Mouse (Mus musculus) intestine, embryonic 16.5 days (tissue): ENCODE measurements around the gene Prkcd. TPM values are rescaled to one million over a fixed set of nuclear protein-coding genes. Genes with fewer than 3 reads are reported as not detected.

Experiments
- ATAC-seq: fragments of 200-750 bp; cut with Nextera tagmentation; 2 replicates; pipeline ENCODE4 v1.8.0; 2017; ENCODE audit warnings: moderate TSS enrichment, moderate library complexity
- H3K27ac ChIP-seq: fragments of 300-500 bp; sonication (generic); 2 replicates; pipeline ENCODE4 v1.5.1; 2014; ENCODE audit warnings: mild to moderate bottlenecking, low read length
- H3K27me3 ChIP-seq: fragments of 300-500 bp; sonication (generic); replicated peaks from 2 replicates; pipeline ENCODE4 v1.6.1; 2014; ENCODE audit warnings: low read length, control low read depth, mixed read lengths; ENCODE audit not compliant: control insufficient read depth, insufficient read depth
- H3K36me3 ChIP-seq: fragments of 300-500 bp; sonication (generic); 2 replicates; pipeline ENCODE4 v1.6.1; 2014; ENCODE audit warnings: low read length, control low read depth; ENCODE audit not compliant: control insufficient read depth, insufficient read depth
- H3K4me1 ChIP-seq: fragments of 300-500 bp; sonication (generic); 2 replicates; pipeline ENCODE4 v1.6.1; 2014; ENCODE audit warnings: low read length, control low read depth, mixed read lengths; ENCODE audit not compliant: control insufficient read depth, insufficient read depth
- H3K4me2 ChIP-seq: fragments of 300-500 bp; sonication (generic); 2 replicates; pipeline ENCODE4 v1.6.1; 2014; ENCODE audit warnings: low read depth, low read length, control low read depth
- H3K4me3 ChIP-seq: fragments of 300-500 bp; sonication (generic); 2 replicates; pipeline ENCODE4 v1.5.1; 2014; ENCODE audit warnings: mild to moderate bottlenecking, low read length
- H3K9ac ChIP-seq: fragments of 300-500 bp; sonication (generic); 2 replicates; pipeline ENCODE4 v1.6.1; 2014; ENCODE audit warnings: low read depth, low read length
- H3K9me3 ChIP-seq: fragments of 300-500 bp; sonication (generic); 2 replicates; pipeline ENCODE4 v1.6.1; 2016; ENCODE audit warnings: low read length, control low read depth; ENCODE audit not compliant: control insufficient read depth
- WGBS: fragments of 180-500 bp; shearing (Covaris S2); extraction: QIAGEN DNeasy Blood & Tissue Kit; methylation state at CpG from one replicate; pipeline ENCODE4 v1.1.7; 2014; 5-methylcytosine and 5-hydroxymethylcytosine counted together
- polyA plus RNA-seq: library from polyadenylated mRNA; unstranded; fragments of >200 nt; fragmentation: Nextera tagmentation; extraction: Ambion mirVana; gene quantifications from 2 replicates; pipeline ENCODE4 v1.2.1, GENCODE M21; 2015

Gene Prkcd
- polyA plus RNA-seq, 1 experiment from 2014 or later = 52.1 TPM

DNA sequence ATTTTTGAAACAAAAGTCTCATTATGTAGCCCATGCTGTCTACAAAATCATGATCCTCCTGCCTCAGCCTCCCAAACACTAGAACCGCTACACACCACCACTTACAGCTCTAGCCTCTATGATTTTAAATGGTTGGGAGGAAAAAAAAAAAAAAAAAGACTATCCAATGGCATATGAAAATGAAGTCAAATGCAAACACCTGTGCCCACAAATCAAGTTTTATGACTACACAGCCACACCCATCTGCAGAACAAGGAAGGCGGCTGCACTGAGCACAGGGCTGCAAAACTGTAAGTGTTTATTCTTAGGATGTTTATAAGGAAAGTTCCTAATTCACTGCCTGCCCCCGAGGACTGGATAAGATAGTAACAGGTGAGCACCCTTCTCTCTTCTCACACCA is 29.6 kb downstream of the Prkcd start:
- WGBS = 52% methylated on average over 3 of the region's 3 CpGs
- H3K4me1 ChIP-seq = peaks cover 28% of the 10 kb centered on the region
- H3K9me3 ChIP-seq = no peaks in the 10 kb centered on the region
- peaks cover 3% of the 10 kb centered on the region for H3K36me3 ChIP-seq
- H3K4me3 ChIP-seq = no peak overlapping the region
- no peak overlapping the region for H3K27ac ChIP-seq
- 0 out of 2 replicates have a peak, but pooled peaks have one; percentile 35 for ATAC-seq
- no peaks in the 10 kb centered on the region for H3K27me3 ChIP-seq
- no peak overlapping the region for H3K9ac ChIP-seq
- no peak overlapping the region for H3K4me2 ChIP-seq

GRCm38 (mm10) chr14:30595576-30596313 is 30.3 kb downstream of the Prkcd start:
- ATAC-seq = no peak

GRCm38 (mm10) chr14:30594092-30594695 is 31.8 kb downstream of the Prkcd start:
- H3K4me3 ChIP-seq = no peak overlapping the region
- peaks cover 28% of the 10 kb centered on the region for H3K4me1 ChIP-seq
- H3K36me3 ChIP-seq = peaks cover 3% of the 10 kb centered on the region
- WGBS = 54% methylated on average over 7 of the region's 7 CpGs
- H3K9ac ChIP-seq = peak overlapping the region; percentile 43; the same call in 1 of the 2 replicates
- H3K9me3 ChIP-seq = no peaks in the 10 kb centered on the region
- H3K4me2 ChIP-seq = no peak overlapping the region
- no peaks in the 10 kb centered on the region for H3K27me3 ChIP-seq
- peak; percentile 79 for ATAC-seq
- peak overlapping the region; percentile 86 for H3K27ac ChIP-seq

More at GRCm38 (mm10) chr14:30595576-30596313, 30.3 kb downstream of the Prkcd start:
- Histone ChIP-seq H3K4me3 (no peak overlapping the region), H3K36me3 (peaks cover 3% of the 10 kb centered on the region), H3K4me1 (peaks cover 28% of the 10 kb centered on the region), H3K27me3 (no peaks in the 10 kb centered on the region), H3K4me2 (no peak overlapping the region), H3K9me3 (no peaks in the 10 kb centered on the region), H3K9ac (no peak overlapping the region; the same call in 1 of the 2 replicates), H3K27ac (no peak overlapping the region)
- WGBS = 86% methylated on average over 8 of the region's 8 CpGs

DNA sequence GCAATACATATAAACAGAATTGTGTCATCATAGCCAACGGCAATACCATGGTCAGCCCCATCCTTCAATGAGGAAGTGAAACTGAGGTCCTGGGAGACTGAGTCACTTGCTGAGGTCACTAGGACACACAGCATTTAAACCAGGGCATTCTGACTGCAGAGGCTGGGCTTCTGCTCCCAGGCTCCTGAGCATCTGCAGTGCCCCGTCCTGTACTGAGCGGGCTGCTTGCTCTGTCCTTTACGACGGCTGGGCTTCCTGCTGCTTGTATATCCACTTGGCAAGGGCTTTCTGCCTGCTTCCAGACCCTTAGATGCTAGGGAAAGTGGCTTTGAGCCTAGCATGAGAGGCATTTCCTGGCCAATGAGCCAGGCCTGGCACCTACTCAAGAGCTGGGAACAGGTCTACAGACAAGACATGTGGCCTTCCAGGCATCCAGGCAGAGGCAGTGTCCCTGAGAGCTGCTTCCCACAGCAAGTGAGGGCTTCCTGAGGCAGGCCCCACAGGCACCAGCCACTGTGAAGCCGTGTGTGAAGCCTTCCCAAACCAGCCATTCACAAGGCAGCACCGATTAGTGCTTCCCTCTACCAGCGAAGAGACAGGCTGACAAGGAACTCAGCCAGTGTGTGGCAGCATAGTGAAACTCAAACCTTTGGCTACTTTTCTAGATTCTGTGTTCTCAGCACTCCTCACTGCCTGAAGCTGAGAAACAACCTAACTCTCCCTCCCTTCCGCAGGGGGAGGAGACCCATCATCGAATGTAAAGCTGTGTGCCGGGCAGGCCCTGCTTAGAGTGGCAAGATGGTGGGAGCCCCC is 32.5 kb downstream of the Prkcd start:
- H3K4me3 ChIP-seq = no peak overlapping the region
- no peaks in the 10 kb centered on the region for H3K27me3 ChIP-seq
- 46% methylated on average over 11 of the region's 11 CpGs for WGBS
- H3K4me1 ChIP-seq = peaks cover 28% of the 10 kb centered on the region
- peak; percentile 47 for ATAC-seq
- H3K36me3 ChIP-seq = no peaks in the 10 kb centered on the region; the same call in 1 of the 2 replicates
- peak overlapping the region; percentile 43; the same call in 1 of the 2 replicates for H3K9ac ChIP-seq
- no peak overlapping the region for H3K4me2 ChIP-seq
- no peaks in the 10 kb centered on the region for H3K9me3 ChIP-seq
- H3K27ac ChIP-seq = peak overlapping the region; percentile 86

GRCm38 (mm10) chr14:30591417-30591816 is 34.6 kb downstream of the Prkcd start:
- ATAC-seq = peak; percentile 26; the same call in 1 of the 2 replicates
- no peaks in the 10 kb centered on the region; the same call in 1 of the 2 replicates for H3K36me3 ChIP-seq
- H3K4me1 ChIP-seq = peaks cover 26% of the 10 kb centered on the region
- H3K27me3 ChIP-seq = no peaks in the 10 kb centered on the region
- no peak overlapping the region for H3K4me3 ChIP-seq
- 13% methylated on average over 6 of the region's 6 CpGs for WGBS
- H3K27ac ChIP-seq = no peak overlapping the region
- no peak overlapping the region for H3K9ac ChIP-seq
- H3K4me2 ChIP-seq = no peak overlapping the region
- H3K9me3 ChIP-seq = no peaks in the 10 kb centered on the region

DNA sequence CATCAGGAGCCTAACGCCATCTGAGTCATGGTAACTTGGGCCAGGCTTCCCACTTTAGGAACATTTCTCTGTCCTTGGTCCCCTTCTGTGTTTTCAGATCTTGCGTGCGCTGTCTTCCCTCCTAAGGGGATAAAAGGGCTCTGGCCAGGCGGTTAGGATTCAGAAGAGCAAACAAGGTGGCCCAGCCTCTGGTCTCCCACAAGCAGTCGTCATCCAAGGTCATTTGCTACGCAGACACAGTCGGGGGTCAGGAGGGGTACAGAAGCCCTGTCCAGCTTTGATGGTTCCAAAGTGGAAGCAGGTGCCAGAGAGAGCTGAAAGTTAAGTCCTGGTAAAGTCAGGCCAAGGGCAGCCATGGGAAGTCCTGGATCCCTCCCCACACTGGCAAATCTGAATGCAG is 35.1 kb downstream of the Prkcd start:
- Histone ChIP-seq H3K27me3 (no peaks in the 10 kb centered on the region), H3K9me3 (no peaks in the 10 kb centered on the region), H3K4me2 (no peak overlapping the region), H3K36me3 (no peaks in the 10 kb centered on the region; the same call in 1 of the 2 replicates), H3K27ac (no peak overlapping the region), H3K4me3 (no peak overlapping the region), H3K9ac (no peak overlapping the region), H3K4me1 (peaks cover 24% of the 10 kb centered on the region)
- 72% methylated on average over 7 of the region's 7 CpGs for WGBS
- no peak for ATAC-seq

DNA sequence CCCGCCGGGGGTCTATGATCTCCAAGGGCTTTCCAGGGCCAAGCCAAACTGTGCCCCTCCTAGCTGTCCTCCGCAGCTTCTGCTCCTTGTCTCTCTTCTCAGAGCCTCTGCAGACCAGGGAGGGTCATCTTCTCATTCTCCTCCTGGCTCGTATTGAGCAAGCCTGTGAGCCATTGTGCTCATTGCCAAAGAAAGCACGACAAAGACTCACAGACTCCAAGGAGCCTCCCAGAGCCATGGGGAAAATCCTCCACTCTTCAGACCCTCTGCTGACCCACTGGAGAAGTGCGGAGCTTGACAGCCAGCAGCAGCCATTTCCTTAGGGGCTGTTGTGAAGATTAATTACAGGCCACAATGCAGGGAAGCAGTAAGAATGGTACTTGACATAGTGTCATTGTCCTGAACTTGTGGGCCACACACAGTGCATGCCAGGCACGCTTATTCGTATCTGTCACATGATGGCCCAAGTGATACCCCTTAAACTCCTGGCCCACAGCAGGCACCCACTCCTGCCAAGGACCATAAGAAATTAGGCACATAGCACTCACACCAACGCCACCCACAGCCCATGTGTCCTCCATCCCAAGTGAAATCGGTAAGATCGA is 35.9 kb downstream of the Prkcd start:
- WGBS = 72% methylated on average over 11 of the region's 11 CpGs
- Histone ChIP-seq H3K4me3 (no peak overlapping the region), H3K36me3 (no peaks in the 10 kb centered on the region; the same call in 1 of the 2 replicates), H3K9ac (no peak overlapping the region), H3K4me2 (no peak overlapping the region), H3K27me3 (no peaks in the 10 kb centered on the region), H3K9me3 (no peaks in the 10 kb centered on the region), H3K27ac (no peak overlapping the region), H3K4me1 (peaks cover 24% of the 10 kb centered on the region)
- ATAC-seq = no peak

DNA sequence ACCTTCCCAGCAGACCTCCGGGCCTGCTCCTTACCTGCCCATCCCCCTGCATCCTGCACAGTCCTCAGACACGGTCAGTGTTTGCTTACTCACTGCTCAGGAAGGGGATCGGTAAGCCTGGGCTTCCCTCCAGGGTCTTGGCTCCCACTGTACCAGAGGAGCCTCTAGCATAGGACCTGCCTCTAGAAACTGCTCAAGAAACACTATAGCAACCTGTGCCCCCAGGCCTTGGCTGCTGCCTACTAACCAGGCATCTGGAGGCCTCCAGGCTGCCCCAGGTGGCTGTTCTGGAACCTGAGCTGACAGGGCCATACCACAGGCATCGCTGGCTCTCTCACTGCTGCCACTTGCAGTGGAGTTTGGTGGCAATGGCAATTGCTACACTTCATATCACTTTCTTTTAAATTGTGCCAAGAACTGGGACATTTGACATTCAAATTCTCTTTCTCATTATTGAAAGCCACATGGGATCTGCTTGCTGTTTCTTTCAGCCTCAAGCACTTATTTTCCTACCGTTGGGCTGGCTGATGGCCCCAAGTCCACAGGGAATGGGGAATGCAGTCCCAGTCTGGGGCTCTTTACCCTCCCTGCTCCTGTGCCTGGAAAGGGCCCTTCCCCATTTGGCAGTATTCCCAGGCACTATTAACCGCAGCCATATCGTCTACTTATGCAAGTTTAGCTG is 39.1 kb downstream of the Prkcd start:
- WGBS = 36% methylated on average over 7 of the region's 7 CpGs
- H3K9ac ChIP-seq = 0 out of 2 replicates have a peak overlapping the region, but pooled peaks have one; percentile 10
- peak; percentile 36; the same call in 1 of the 2 replicates for ATAC-seq
- H3K36me3 ChIP-seq = no peaks in the 10 kb centered on the region
- no peaks in the 10 kb centered on the region for H3K27me3 ChIP-seq
- no peak overlapping the region for H3K4me3 ChIP-seq
- H3K27ac ChIP-seq = no peak overlapping the region
- peaks cover 17% of the 10 kb centered on the region for H3K4me1 ChIP-seq
- H3K9me3 ChIP-seq = no peaks in the 10 kb centered on the region
- H3K4me2 ChIP-seq = no peak overlapping the region
